In the genomic region with DNA sequence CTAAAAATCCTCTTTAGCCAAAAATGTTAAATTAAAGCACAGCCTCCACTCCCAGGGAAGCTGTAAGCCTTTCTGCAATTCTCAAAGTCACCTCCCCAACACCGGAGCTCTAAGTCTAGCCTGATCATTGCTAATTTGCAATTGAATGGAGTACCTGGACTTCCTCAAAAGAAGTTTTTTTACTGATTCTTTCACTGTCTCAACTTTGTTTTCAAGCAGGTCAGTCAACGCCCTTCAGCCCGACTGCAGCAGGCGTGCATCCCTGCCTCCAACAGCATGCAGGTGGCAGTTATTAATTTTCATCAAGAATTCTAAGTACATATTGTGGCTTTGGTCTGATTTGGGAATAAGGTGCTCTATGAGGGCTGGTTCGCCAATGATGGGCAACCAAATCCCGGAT, we compare ENCODE assay signal across 4 mouse cellular contexts.
DNase-seq lines count a peak whose midpoint lies in the region.

No protein-coding gene starts in this region.

- DNase-seq in ES-CJ7 (ENCODE audit: low read depth, low spot score), result peak; percentile 16
- peak; percentile 55 for DNase-seq in R1 (ENCODE audit: low read depth, low spot score)
- peak; percentile 22 for DNase-seq in ZHBTc4 (ENCODE audit: low read depth, low spot score)
- DNase-seq in heart, adult 11 months, result peak; percentile 78

Comparison
In these comparisons a context has a peak if more than half of its experiments do, and no peak if none do; other contexts are left out.
1. Peak in every context shown above with its lines: DNase-seq.
2. DNase-seq: peak in every context shown above with its lines; median percentile 78 in heart, adult 11 months; 55 in R1; 22 in ZHBTc4; 16 in ES-CJ7.